Mouse (Mus musculus): ENCODE data around the gene Fbxo46.
"Not testable (repeated sequence)": the region's sequence is repeated elsewhere in the genome, so short reads cannot be mapped to it uniquely, and the experiment has no call there.

Gene Fbxo46

DNA sequence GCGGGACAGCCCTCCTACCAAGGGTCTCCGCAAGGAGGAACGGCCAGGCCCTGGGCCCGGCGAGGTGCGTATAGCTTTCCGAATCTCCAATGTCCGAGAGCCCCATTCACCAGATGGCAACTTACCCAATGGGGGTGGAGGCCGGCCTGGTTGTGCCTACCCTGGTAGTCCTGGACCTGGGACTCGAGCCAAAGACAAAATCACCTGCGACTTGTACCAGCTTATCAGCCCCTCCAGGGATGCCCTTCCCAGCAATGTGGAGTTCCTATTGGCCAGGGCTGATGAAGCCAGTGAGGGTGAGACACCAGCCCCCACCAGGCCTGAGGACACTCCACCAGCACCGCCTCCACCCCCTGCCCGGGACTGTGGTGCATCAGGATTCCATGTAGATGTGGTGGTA lies 16.5 kb downstream of the Fbxo46 start:
- DNase-seq (ENCODE audit: low read depth) = no peak

DNA sequence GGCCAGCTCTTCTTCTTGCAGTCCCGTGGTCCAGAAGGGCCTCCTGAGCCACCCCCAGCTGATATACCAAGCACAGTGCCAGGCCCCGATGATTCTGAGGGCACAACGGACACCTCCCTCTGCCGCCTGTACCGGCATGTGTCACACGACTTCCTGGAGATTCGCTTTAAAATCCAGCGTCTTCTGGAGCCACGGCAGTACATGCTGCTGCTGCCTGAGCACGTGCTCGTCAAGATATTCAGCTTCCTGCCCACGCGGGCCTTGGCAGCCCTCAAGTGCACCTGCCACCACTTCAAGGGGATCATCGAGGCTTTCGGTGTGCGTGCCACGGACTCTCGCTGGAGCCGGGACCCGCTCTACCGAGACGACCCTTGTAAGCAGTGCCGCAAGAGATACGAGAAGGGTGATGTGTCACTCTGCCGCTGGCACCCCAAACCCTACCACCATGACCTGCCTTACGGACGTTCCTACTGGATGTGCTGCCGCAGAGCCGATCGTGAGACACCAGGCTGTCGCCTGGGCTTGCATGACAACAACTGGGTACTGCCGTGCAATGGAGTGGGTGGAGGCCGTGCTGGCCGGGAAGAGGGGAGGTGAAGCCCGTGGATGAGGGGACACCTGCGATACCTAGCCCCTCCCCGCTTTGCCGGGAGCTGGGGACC lies 17.1 kb downstream of the Fbxo46 start:
- DNase-seq (ENCODE audit: low read depth) = no peak

DNA sequence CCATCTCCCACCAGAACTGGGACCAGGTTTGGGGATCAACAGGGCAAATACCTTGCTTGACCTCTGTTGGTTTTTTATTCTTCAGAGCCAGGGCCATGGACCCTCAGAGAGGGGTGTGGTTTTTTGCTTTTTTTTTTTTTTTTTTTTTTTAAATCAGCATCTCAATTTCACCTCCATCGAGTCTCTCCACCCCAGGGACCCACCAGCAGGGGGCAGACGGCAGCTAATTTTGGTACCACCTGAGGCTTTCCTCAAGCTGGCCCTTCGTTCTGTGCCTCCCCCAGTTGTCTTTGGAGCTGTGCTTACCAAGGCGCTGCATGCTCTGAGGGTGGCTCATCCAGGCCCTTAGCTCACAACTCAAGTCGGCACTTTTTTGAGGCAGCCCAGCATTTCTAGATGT lies 17.7 kb downstream of the Fbxo46 start:
- DNase-seq (ENCODE audit: low read depth) = peak; percentile 22

DNA sequence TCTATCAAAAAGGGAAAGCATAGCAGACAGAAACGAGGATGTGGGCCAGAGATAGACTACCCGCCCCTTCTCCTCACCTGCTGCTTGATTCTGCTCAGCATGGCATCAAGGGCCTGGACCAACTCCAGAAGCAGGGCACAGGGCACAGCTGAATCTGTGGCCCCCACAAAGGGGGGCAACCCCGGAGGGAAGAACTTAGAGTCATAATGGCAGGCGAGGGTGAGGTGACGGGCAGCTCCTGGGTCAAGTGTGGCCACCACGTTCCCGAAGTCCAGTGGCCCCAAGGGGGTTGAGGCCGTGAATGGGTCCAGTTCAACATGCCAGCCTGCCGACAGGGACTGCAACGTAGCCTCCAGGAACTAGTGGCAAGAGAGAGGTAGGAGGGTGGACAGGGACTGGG lies 27.1 kb downstream of the Fbxo46 start:
- no peak for DNase-seq (ENCODE audit: low read depth)

DNA sequence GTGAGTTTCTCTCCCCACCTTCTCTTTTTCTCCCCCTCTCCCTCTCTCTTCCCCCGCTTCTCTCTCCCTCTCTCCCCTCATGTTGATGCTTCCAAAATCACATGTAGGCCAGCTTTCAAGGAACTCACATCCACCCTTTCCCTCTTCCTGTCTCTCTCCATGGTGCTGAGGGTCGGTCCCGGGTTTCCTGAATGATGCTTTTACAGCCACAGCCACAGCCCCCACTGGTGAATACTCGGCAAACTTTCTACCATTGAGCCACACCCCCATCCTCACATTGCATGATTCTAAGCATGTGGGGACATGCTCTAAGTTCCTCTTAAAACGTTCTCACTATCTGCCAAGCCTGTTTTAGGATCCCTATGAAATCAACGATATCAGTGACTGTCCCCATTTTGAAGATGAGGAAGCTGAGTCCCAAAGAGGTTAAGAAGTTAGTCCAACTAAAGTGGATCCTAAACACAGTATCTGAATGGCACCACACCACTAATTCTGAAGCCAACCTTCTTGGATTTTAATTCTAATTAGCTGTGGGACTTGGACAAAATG lies 27.9 kb downstream of the Fbxo46 start:
- no peak for DNase-seq (ENCODE audit: low read depth)

DNA sequence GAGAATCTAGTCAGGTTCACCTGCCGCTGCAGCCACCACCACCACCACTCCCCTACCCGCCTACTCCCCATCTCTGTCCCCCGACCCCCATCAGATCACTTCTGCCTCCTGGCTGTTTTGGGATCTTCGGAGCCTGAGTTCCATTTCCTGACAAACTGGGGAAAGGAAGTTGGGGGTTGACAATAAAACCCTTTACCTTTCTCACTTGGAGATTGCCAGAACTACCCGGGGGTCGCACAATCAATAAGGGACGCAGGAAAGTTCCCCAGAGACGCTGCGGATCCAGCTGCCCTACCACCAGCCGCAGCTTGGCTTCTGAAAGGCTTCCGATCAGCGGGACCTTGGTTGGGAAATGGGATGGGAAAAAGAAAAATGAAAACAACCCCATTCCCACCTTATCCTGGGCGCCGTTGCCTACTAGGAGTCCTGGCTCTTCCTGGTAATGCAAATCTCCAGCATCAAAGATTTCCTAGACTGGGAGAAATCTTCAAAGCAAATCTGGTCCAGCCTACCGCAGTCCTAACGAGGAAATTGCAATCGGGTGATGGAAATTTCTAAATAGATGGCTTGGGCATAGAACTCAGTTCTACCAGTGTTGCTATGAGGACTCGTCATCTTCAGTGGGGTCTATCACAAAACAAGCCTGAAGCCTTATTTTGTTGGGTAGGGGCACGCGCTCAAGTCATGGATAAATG lies 28.7 kb downstream of the Fbxo46 start:
- no peak for DNase-seq (ENCODE audit: low read depth)

DNA sequence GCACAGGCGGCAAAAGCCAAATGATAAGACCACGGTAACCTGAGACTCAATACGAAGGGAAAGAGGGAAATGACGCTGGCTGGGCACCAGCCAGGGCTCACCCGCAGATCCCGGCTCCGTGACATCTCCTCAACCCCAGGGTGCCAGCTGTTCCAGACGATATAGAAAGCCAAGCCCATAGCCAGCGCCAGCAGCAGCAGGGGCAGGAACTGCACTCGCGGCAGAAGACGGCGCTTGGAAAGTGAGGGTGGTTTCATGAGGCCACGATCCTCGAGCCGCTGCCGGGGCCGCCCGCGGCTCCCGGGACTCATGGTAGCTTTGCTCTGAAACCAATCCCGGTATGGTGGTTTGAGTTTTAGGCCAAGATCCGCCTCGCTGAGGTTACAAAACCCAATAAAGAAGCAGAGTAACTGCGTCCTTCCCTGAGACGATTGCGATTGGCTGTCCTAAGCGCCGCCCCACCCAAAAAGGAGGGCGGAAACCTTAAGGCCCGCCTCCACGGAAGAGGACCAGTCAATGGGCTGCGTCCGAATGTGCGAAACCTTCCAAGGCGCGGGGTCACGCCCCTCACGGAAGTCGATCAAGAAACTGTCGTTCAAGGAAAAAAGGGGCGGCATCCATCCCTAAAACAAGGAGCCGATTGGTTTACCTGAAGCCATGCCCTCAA lies 29.3 kb downstream of the Fbxo46 start, which contains the start of gene Qpctl:
Qpctl (minus strand) TSS at position 417 of the 667 bp plus-strand sequence.
- DNase-seq (ENCODE audit: low read depth) = peak; percentile 99

DNA sequence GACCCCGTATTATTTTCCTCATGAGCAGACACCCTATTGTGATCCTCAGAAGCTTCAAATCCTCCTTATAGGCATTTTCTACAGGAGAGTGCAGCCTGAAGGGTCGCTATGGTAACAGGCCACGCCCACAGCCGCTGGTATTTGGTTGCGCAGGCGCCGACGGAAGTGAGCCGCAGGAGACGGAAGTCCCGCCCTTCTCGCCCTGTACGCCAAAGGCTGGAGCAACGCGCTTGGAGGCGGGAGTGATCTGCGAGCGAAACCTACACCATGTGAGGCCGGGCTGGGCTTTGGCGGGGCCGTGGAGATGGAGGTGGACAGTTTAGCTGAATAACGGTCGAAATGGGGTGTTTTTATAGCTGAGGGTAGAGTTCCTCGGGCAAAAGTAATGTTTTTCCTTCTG lies 30.0 kb downstream of the Fbxo46 start, which contains the start of gene Snrpd2:
Snrpd2 (plus strand) TSS at position 97 of the 400 bp plus-strand sequence.
- DNase-seq (ENCODE audit: low read depth) = peak; percentile 93

DNA sequence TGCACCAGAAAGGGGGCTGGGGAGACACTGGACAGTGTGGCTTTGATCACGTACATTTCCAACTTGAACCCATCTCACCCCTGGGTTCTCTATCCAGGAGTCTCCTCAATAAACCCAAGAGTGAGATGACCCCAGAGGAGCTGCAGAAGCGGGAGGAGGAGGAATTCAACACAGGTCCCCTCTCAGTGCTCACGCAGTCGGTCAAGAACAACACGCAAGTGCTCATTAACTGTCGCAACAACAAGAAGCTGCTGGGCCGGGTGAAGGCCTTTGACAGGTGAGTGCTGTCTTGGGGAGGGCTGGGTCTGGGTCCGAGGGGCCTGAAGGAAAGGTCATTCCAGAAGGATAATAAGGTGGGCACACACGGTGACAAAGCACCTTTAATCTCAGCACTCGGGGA lies 31.5 kb downstream of the Fbxo46 start:
- not testable (repeated sequence) for DNase-seq (ENCODE audit: low read depth)

DNA sequence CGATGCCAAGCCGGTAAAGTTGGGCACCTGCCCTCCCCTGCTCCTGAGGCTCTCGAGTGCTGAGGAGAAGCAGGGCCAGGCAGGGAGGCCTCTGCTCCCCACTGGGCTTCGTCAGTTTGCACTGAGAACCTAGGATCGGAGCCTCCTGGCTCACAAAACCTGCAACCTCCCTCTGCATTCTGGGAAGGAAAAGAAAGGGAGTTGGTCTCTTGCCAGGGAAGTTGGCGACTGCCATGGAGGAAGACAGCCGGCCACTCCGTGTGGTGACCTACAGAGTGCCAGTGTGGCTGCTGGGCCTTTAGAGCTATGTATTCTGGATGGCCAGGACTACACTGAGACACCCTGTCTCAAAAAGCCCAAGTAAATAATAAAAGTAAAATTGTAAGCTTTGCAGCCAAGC lies 35.1 kb downstream of the Fbxo46 start:
- no peak for DNase-seq (ENCODE audit: low read depth)

DNA sequence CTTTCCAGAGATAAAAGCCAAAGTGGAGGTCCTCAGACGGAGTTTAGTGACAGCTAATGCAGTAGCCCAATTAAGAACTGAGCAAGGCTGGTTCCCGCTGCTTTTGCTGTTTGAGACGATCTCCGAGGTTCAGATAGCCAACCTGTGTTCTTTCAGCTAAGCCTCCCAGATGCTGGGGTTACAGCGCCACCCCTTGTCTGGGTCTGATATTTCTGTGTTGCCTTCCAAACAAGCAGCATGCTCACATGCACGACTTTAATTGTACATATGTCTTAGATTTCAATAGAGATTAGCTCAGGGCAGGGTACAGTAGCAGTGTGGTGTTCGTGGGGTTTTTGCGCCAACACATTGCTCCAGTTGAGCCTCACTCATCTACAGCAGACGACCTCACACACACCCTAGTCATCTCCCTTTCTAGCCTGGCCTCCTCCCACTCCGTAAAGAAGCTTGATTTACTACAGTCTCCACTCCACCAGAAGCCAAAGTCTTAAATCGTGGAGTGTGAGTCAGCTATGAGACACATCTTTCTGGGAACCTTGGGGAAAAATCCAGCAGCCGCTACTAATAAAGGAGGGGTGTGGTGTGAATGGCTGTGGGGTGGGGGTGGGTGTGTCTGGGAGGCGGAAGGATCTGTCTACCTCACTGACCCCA lies 36.3 kb downstream of the Fbxo46 start:
- DNase-seq (ENCODE audit: low read depth) = peak; percentile 77

DNA sequence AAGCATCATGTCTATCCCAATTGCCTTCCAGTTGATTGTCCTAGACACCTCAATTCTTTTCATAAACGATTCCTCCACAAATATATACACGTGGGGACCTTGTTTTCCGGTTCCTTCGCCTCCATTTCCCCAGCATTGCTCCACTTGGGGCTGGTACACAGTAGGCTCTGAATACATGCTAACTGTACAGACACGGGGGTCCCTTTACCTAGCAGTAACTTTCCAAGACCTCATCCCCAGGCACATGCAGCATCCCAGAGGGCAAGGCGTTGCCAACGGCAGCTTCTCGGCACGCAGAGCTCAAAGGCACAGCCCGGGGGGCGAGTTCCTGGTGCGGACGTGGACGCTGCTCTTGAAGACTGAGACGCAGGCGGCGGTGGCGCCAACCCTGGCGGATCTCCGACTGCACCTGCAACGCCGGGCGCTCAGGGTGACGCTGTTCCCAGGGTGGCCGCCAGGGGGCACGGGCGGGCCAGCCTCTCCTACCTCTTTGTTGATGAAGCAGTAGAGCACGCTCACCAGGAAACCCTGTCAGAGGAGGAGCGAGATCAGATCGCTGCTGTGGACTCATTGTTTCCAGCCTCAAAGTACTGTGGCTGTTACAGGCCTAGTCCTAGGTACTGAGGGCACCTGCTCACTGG lies 37.6 kb downstream of the Fbxo46 start:
- peak; percentile 31 for DNase-seq (ENCODE audit: low read depth)

DNA sequence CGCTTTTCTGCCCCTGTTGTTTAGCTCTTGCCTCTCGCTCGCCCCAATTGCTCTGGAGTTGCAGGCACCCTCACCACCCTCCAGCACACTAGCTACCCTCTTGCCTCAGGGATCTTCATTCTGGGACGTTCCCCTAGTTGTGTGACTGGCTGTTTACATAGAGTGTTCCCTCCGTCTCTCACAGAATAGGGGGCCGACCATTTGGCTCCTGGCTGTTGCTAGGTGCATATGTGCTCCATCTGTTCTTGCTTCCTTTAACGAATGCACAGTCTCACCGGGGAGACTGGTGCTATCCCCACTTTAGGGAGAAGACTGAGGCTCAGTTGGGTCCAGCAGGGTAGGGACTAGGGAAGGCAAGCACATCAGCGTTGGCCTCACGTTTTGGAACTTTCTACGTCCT lies 38.9 kb downstream of the Fbxo46 start:
- no peak for DNase-seq (ENCODE audit: low read depth)

DNA sequence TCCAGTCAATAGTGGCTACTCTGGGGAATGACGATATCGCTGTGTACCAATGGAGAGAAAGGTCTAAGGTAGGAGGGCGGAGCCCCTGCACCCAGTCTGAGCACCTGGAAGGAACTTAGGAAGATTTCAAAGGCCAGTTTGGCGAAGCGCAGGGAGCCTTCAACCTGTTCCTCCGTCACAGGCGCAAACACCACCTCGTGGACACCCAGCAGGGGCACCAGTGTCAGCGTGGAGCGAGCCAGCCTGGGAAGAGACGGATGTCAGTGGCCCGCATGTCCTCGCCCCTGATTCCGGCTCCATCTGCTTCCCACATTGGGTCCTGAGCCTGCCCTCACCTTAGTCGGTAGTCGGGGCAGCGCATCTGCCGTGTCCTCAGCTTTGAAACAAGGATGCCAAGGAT lies 39.8 kb downstream of the Fbxo46 start:
- DNase-seq (ENCODE audit: low read depth) = no peak

DNA sequence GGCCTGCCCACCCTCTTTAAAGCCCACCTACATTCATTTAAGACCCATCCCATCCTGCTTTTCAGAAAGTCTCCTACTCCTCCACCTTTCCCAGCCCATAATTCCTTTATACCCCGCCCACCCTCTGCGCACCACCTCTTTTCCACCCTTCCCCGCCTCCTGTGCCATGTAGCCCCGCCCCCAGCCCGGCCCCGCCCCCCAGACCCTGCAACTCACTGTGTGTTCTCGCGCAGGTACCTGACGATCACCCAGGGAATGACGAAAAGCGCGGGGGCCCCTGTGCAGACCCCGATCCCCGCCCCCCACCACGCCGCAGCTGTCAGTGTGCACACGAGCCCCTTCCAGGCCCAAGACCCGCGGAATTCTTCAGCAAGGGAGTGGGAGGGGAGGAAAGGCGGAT lies 40.5 kb downstream of the Fbxo46 start:
- DNase-seq (ENCODE audit: low read depth) = no peak

DNA sequence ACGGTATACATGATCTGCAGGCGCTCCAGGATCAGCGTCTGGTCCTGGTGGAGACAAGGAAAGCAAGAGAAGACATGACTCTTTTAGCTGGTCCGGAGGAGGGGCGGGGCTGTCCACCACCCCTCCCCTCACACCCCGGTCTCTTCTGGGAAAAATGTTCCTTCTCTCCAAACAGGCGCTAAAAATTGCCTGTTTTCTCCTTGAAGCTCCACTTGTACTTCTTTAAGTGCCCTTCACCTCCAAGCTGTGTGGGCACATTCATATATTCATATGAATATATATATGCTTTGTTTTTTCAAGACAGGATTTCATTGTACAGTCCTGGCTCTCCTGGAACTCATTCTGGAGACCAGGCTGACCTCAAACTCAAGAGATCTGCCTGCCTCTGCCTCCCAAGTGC lies 43.3 kb downstream of the Fbxo46 start:
- no peak for DNase-seq (ENCODE audit: low read depth)

DNA sequence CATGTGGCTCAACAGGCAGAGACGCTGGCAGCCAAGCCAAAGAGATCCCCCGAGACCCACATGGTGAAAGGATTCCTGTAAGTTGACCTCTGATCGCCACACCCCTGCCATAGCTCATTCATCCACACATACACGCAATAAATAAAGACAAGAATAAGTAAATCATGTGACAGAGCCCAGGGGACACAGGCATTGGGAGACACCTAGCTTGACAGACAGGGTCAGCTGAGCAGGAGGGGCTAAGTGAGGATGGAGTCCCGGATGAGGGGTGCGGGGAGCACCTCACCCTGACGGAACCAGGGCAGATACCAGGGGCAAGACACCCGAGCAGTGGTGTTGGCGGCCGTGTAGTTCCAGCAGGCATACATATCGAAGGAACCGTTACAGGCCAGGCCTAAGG lies 44.1 kb downstream of the Fbxo46 start:
- DNase-seq (ENCODE audit: low read depth) = no peak

DNA sequence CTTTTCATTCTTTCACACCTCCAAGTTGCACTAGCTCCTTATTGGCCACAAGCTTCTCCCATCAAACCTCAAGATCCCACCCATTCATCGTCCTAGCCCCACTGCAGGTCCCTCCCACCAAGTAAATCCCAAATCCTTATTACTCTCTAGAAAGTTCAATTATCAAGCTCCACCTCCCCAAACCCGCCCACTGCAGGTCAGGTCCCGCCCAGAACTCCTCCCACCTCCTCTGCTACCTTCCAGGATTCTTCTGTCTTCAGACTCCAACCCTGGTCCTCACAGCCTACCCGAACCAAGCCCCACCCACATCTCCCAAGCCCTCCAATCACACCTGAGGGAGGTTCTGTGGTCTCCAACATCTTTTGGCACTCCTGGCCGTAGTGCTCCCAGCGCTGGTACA lies 44.5 kb downstream of the Fbxo46 start:
- DNase-seq (ENCODE audit: low read depth) = no peak

DNA sequence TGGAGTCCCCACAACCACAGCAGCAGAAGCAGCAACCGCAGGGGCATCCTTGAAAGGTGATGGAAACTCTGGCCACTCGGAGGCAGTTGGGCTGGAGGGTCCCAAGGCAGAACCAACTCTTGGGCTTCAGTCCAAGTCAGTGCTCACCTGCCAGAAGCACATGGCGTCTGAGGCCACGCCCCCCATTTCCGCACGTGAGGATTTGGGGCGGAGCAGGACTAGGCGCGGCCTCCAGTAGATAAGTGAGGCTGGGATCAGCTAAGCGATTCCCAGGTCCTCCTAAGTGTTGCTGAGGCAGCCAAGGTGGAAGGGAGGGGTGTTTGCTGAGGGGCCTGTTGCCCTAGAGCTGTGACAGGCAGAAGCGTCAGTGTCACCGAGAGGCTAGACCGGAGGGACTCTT lies 45.3 kb downstream of the Fbxo46 start:
- no peak for DNase-seq (ENCODE audit: low read depth)

DNA sequence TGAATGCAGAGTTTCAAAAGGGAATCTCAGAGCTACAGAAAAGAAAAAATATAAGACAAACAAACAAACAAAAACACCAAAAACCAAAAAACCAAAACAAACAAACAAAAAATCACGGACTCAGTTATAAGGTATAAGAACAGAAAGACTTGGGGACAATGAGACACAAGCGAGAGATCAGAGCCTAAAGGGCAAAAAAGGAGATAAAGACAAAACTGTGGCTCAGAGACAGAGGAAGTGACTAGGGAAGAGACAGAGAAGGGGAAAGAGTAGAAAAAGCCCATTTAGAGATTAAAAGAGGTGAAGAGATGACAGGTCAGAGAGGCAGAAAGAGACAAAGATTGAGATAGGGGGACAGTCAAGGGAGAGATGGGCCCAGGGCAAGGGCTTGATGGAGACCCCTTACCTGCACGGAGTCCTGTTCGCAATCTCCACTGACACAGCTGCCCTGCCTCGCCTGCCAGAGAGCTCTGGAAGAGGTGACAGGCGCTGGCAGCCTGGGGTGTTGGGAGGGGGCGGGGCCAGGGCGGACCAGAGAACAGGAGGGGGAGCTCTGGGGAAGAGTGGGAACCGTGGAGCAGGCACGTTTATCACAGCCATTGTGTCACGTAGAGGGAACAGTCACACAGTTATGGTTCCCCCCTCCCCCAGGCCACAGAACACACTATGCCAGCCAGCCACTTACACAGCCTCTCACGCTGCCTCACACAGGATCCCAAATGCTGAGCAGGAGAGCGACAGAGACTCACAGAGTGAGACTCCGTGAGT lies 46.2 kb downstream of the Fbxo46 start, which contains the start of gene Gipr:
Gipr (minus strand) TSS at position 472 of the 768 bp plus-strand sequence.
- DNase-seq (ENCODE audit: low read depth) = no peak

DNA sequence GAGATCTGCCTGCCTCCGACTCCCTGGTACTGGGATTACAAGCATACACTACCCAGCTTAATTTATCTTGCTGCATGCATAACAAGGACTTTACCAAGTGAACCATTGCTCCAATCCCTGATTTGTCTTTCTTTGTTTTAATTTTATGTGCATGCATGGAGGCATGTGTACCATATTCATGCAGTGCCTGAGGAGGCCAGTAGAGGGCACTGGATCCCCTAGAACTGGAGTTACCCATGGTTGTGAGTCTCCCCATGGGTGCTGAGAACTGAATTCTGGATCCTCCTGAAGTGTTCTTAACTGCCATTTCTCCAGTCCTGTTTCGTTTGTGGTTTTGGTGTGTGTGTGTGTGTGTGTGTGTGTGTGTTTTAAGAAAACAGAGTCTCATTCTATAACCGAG lies 47.3 kb downstream of the Fbxo46 start:
- no peak for DNase-seq (ENCODE audit: low read depth)

Measured in fibroblast of lung, adult 2 months (primary cell).